ENCODE assay signal across 23 mouse cellular contexts in the genomic region with DNA sequence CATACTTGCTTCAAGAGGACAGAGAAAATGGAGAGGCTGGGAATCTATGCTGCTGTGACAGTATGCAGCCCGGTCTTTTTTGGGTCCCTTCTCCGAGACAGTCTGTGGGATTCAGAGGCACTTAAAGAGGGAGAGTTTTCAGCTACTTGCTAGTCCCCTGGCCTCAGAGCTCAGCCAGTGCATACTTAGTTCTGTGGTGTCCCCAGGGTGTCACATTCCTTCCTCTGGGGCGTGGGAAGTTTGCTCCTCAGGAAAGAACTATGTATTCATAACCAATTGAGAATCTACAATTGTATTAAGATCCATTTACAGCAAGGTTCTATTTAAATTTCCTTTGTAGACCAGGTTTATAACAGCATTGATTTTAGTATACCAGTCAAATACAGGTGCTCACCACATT.
DNase-seq lines count a peak whose midpoint lies in the region; ATAC-seq and TF ChIP-seq lines count a peak whose summit lies in the region.
"Had no signal": no experiment of that assay in that cellular context is flagged by ENCODE, and none has a peak within 500 bp of the region (broad histone marks: within the 10 kb centered on the region; RNA-seq: fewer than 3 reads in every experiment).

No protein-coding gene starts in this region.

- no peak overlapping the region for H3K4me2 ChIP-seq in embryonic facial prominence, embryonic 14.5 days (ENCODE audit: low read depth, low read length)
- H3K4me2 ChIP-seq: embryonic facial prominence, embryonic 13.5 days; hindbrain, embryonic 13.5 days; liver, embryonic 13.5 days; lung, embryonic 15.5 days; midbrain, embryonic 15.5 days; neural tube, embryonic 12.5 days had no signal

- ATAC-seq in embryonic facial prominence, embryonic 14.5 days (ENCODE audit: low read depth), result no peak
- ATAC-seq: forebrain, embryonic 14.5 days; midbrain, embryonic 15.5 days; Patski had no signal

- no peaks in the 10 kb centered on the region for H3K79me2 ChIP-seq in heart, adult 2 months (replicated peaks; ENCODE audit: control insufficient read depth, insufficient read depth, low read length)

- H3K9ac ChIP-seq in embryonic facial prominence, embryonic 14.5 days (ENCODE audit: low read depth, low read length), result no peak overlapping the region
- no peak overlapping the region for H3K9ac ChIP-seq in heart, adult 2 months (ENCODE audit: low read depth, low read length)
- H3K9ac ChIP-seq: embryonic facial prominence, embryonic 13.5 days; hindbrain, embryonic 13.5 days; liver, embryonic 13.5 days; lung, embryonic 15.5 days; midbrain, embryonic 15.5 days; neural tube, embryonic 12.5 days had no signal

- peak overlapping the region; percentile 3; the same call in 1 of the 2 replicates for H3K27ac ChIP-seq in embryonic facial prominence, embryonic 14.5 days (replicated peaks; ENCODE audit: low read depth, low read length)
- H3K27ac ChIP-seq in embryonic facial prominence, embryonic 10.5 days (replicated peaks), result no peak overlapping the region
- H3K27ac ChIP-seq in heart, adult 2 months, result peak overlapping the region; percentile 80
- H3K27ac ChIP-seq: embryonic facial prominence, embryonic 13.5 days; hindbrain, embryonic 13.5 days; left cerebral cortex, adult 2 months; liver, embryonic 13.5 days; macrophage; midbrain, embryonic 15.5 days; neural tube, embryonic 12.5 days had no signal

- peaks cover 27% of the 10 kb centered on the region for H3K4me1 ChIP-seq in embryonic facial prominence, embryonic 14.5 days (ENCODE audit: control insufficient read depth, insufficient read depth, low read length)
- peaks cover 24% of the 10 kb centered on the region for H3K4me1 ChIP-seq in embryonic facial prominence, embryonic 10.5 days
- peaks cover 7% of the 10 kb centered on the region for H3K4me1 ChIP-seq in heart, adult 2 months (ENCODE audit: control insufficient read depth, insufficient read depth, low read length)
- H3K4me1 ChIP-seq: liver, embryonic 13.5 days had no signal

- TF ChIP-seq CTCF in heart, adult 2 months (IDR thresholded peaks at IDR 0.05), result peak; percentile 36

- no peak for TF ChIP-seq POLR2A in heart, adult 2 months (IDR thresholded peaks at IDR 0.05; ENCODE audit: insufficient read depth, low read depth, low read length)

- DNase-seq in embryonic facial prominence, embryonic 14.5 days (ENCODE audit: low spot score), result no peak
- no peak for DNase-seq in embryonic facial prominence, embryonic 10.5 days (ENCODE audit: low spot score)
- peak in 1 of 2 experiments; percentile 23 for DNase-seq in heart, adult 2 months
- no peak for DNase-seq in heart, adult 8-10 months (ENCODE audit: low spot score)
- DNase-seq in kidney, postnatal 4 days, result peak; percentile 15 to 25
- DNase-seq in kidney, postnatal 36 days, result no peak
- DNase-seq in heart, postnatal 4 days, result peak; percentile 32
- DNase-seq in cerebellum, adult 9-11 months, result no peak
- DNase-seq: adrenal gland, adult 2 months; cerebellum, adult 18-20 months; cerebellum, postnatal 25 days; kidney, adult 18-20 months; liver, embryonic 13.5 days; thymus, postnatal 14 days had no signal

- 59% methylated on average over 3 of the region's 3 CpGs for WGBS in embryonic facial prominence, embryonic 14.5 days
- WGBS in embryonic facial prominence, embryonic 10.5 days, result 61% methylated on average over 3 of the region's 3 CpGs
- 51% methylated on average over 3 of the region's 3 CpGs for WGBS in heart, adult 2 months

- no peak overlapping the region for H3K4me3 ChIP-seq in embryonic facial prominence, embryonic 14.5 days (ENCODE audit: low read depth, low read length)
- no peak overlapping the region for H3K4me3 ChIP-seq in embryonic facial prominence, embryonic 10.5 days
- H3K4me3 ChIP-seq in heart, adult 2 months, result no peak overlapping the region
- H3K4me3 ChIP-seq: embryonic facial prominence, embryonic 13.5 days; hindbrain, embryonic 13.5 days; left cerebral cortex, adult 2 months; liver, embryonic 13.5 days; lung, embryonic 15.5 days; midbrain, embryonic 15.5 days; neural tube, embryonic 12.5 days had no signal

- TF ChIP-seq EP300 in heart, adult 2 months (IDR thresholded peaks at IDR 0.05; ENCODE audit: insufficient read depth, low read depth, low read length), result no peak

- H3K27me3 ChIP-seq in embryonic facial prominence, embryonic 14.5 days (replicated peaks; ENCODE audit: control insufficient read depth, insufficient read depth, low read length), result no peaks in the 10 kb centered on the region
- no peaks in the 10 kb centered on the region; the same call in 1 of the 2 replicates for H3K27me3 ChIP-seq in embryonic facial prominence, embryonic 10.5 days (replicated peaks; ENCODE audit: low read depth, poor library complexity, severe bottlenecking)
- H3K27me3 ChIP-seq in heart, adult 2 months (ENCODE audit: control insufficient read depth, insufficient read depth, low read length), result no peaks in the 10 kb centered on the region
- H3K27me3 ChIP-seq: embryonic facial prominence, embryonic 13.5 days; hindbrain, embryonic 13.5 days; liver, embryonic 13.5 days; lung, embryonic 15.5 days; midbrain, embryonic 15.5 days; neural tube, embryonic 12.5 days; Patski had no signal

- H3K9me3 ChIP-seq in embryonic facial prominence, embryonic 14.5 days (ENCODE audit: control insufficient read depth, low read length), result no peaks in the 10 kb centered on the region
- H3K9me3 ChIP-seq in embryonic facial prominence, embryonic 10.5 days, result no peaks in the 10 kb centered on the region
- H3K9me3 ChIP-seq: embryonic facial prominence, embryonic 13.5 days; hindbrain, embryonic 13.5 days; liver, embryonic 13.5 days; lung, embryonic 15.5 days; midbrain, embryonic 15.5 days; neural tube, embryonic 12.5 days had no signal

- no peaks in the 10 kb centered on the region for H3K36me3 ChIP-seq in embryonic facial prominence, embryonic 14.5 days (ENCODE audit: control insufficient read depth, insufficient read depth, low read length)
- no peaks in the 10 kb centered on the region for H3K36me3 ChIP-seq in embryonic facial prominence, embryonic 10.5 days (replicated peaks)
- H3K36me3 ChIP-seq in heart, adult 2 months (ENCODE audit: control insufficient read depth, insufficient read depth, low read length), result no peaks in the 10 kb centered on the region
- H3K36me3 ChIP-seq: embryonic facial prominence, embryonic 13.5 days; hindbrain, embryonic 13.5 days; liver, embryonic 13.5 days; lung, embryonic 15.5 days; midbrain, embryonic 15.5 days; neural tube, embryonic 12.5 days had no signal

- intact Hi-C loops in heart, adult 2 months (cut with DNase I), result loop anchor here (10.0 kb wide), 1 partner anchor 931 kb away; no protein-coding TSS in a partner anchor

Comparison
In these comparisons a context has a peak if more than half of its experiments do, and no peak if none do; other contexts are left out.
1. DNase-seq: peak in kidney, postnatal 4 days (2 of 2) and heart, postnatal 4 days (single experiment); none in embryonic facial prominence, embryonic 14.5 days (single experiment), embryonic facial prominence, embryonic 10.5 days (single experiment), heart, adult 8-10 months (single experiment), kidney, postnatal 36 days (0 of 2) and cerebellum, adult 9-11 months (single experiment).